ENCODE assay signal across 9 mouse cellular contexts in genomic region chr1:43473734-43474534, GRCm38 (mm10). TPM values are rescaled to one million over a fixed set of nuclear protein-coding genes. Genes with fewer than 3 reads are reported as not detected.
DNase-seq lines count a peak whose midpoint lies in the region; ATAC-seq and TF ChIP-seq lines count a peak whose summit lies in the region.
"Had no signal": no experiment of that assay in that cellular context is flagged by ENCODE, and none has a peak within 500 bp of the region (broad histone marks: within the 10 kb centered on the region; RNA-seq: fewer than 3 reads in every experiment).

No protein-coding gene starts in this region.

- no peak overlapping the region for H3K9ac ChIP-seq in forebrain, embryonic 16.5 days (replicated peaks; ENCODE audit: low read depth, low read length)

- intact Hi-C loops in gastrocnemius, adult 2 months (cut with DNase I) = no loop called here
- intact Hi-C loops in left cerebral cortex, postnatal 14 days (cut with DNase I) = no loop called here

- H3K4me3 ChIP-seq in gastrocnemius, adult 2 months = peak overlapping the region; percentile 22; the same call in 1 of the 2 replicates
- no peak overlapping the region for H3K4me3 ChIP-seq in forebrain, embryonic 16.5 days (replicated peaks; ENCODE audit: low read length)
- H3K4me3 ChIP-seq: erythroblast, embryonic 14.5 days had no signal

- H3K36me3 ChIP-seq in forebrain, embryonic 16.5 days (ENCODE audit: control insufficient read depth, insufficient read depth) = no peaks in the 10 kb centered on the region

- 76% methylated on average over 5 of the region's 5 CpGs for WGBS in forebrain, embryonic 16.5 days

- no peak overlapping the region for H3K4me2 ChIP-seq in forebrain, embryonic 16.5 days (ENCODE audit: low read length)

- peaks cover 26% of the 10 kb centered on the region for H3K4me1 ChIP-seq in forebrain, embryonic 16.5 days (replicated peaks; ENCODE audit: control insufficient read depth, insufficient read depth, low read length)

- peak overlapping the region; percentile 73 for H3K27ac ChIP-seq in gastrocnemius, adult 2 months
- peak overlapping the region; percentile 43; the same call in 1 of the 2 replicates for H3K27ac ChIP-seq in forebrain, embryonic 16.5 days (ENCODE audit: low read length)

- no peaks in the 10 kb centered on the region for H3K9me3 ChIP-seq in forebrain, embryonic 16.5 days (ENCODE audit: control insufficient read depth, low read length)

- ATAC-seq in forebrain, embryonic 16.5 days = no peak
- ATAC-seq in neutrophil, adult 5-6 weeks (ENCODE audit: extremely low read depth, insufficient number of reproducible peaks, low FRiP score, poor library complexity, severe bottlenecking) = peak; percentile 51; the same call in 1 of the 2 replicates

- TF ChIP-seq CTCF in gastrocnemius, adult 2 months (IDR thresholded peaks at IDR 0.05) = no peak

- no peak for DNase-seq in gastrocnemius, adult 2 months
- no peak for DNase-seq in gastrocnemius, postnatal 25 days
- peak; percentile 24 to 52 for DNase-seq in spleen, postnatal 10 days (ENCODE audit: low spot score in 2 of 2)
- no peak for DNase-seq in spleen, postnatal 14 days (ENCODE audit: low spot score in 2 of 2)
- peak; percentile 49 to 60 for DNase-seq in left cerebral cortex, postnatal 14 days (ENCODE audit: low spot score in 2 of 2)
- no peak for DNase-seq in urinary bladder, postnatal 14 days (ENCODE audit: low spot score)

- no peaks in the 10 kb centered on the region for H3K27me3 ChIP-seq in forebrain, embryonic 16.5 days (replicated peaks; ENCODE audit: control insufficient read depth, insufficient read depth, low read length)

RNA-seq across cellular contexts. Expression of gene Nck2, which starts 29.6 kb away (rescaled TPM):
- total RNA-seq in gastrocnemius, adult 2 months (2021) = 10 to 100 TPM; 18.0 to 18.6 TPM
- 10 to 100 TPM; 17.3 to 17.9 TPM for total RNA-seq in gastrocnemius, postnatal 25 days (2021)
- polyA plus RNA-seq in forebrain, embryonic 16.5 days (2015; fragmentation: Nextera tagmentation; extraction: Ambion mirVana) = 53.4 and 58.3 TPM in 2 replicates
- 10 to 100 TPM; 33.4 to 33.7 TPM for total RNA-seq in left cerebral cortex, postnatal 14 days (2021)
- total RNA-seq in neutrophil, adult 5-6 weeks (2017) = 18.2 and 18.9 TPM in 2 replicates

Comparison
In these comparisons a context has a peak if more than half of its experiments do, and no peak if none do; other contexts are left out.
1. DNase-seq: peak in spleen, postnatal 10 days (2 of 2) and left cerebral cortex, postnatal 14 days (2 of 2); none in gastrocnemius, adult 2 months (single experiment), gastrocnemius, postnatal 25 days (single experiment), spleen, postnatal 14 days (0 of 2) and urinary bladder, postnatal 14 days (single experiment).